ENCODE assay signal across 23 mouse cellular contexts in genomic region chr8:72147266-72147665, GRCm38 (mm10). TPM values are rescaled to one million over a fixed set of nuclear protein-coding genes. Genes with fewer than 3 reads are reported as not detected.
DNase-seq lines count a peak whose midpoint lies in the region; ATAC-seq and TF ChIP-seq lines count a peak whose summit lies in the region.
"Had no signal": no experiment of that assay in that cellular context is flagged by ENCODE, and none has a peak within 500 bp of the region (broad histone marks: within the 10 kb centered on the region; RNA-seq: fewer than 3 reads in every experiment).

No protein-coding gene starts in this region.

- TF ChIP-seq CTCF in kidney, adult 2 months (conservative IDR thresholded peaks at IDR 0.05; ENCODE audit: insufficient read depth, insufficient read length, low read depth, low read length) = no peak

- no peaks in the 10 kb centered on the region for H3K9me3 ChIP-seq in heart, embryonic 12.5 days (replicated peaks)
- H3K9me3 ChIP-seq: limb, embryonic 13.5 days; liver, embryonic 13.5 days had no signal

- H3K27ac ChIP-seq in heart, embryonic 12.5 days (ENCODE audit: poor library complexity, severe bottlenecking) = peak overlapping the region; percentile 51
- peak overlapping the region; percentile 59; the same call in 1 of the 2 replicates for H3K27ac ChIP-seq in kidney, adult 2 months (ENCODE audit: insufficient read depth, low read depth, low read length)
- H3K27ac ChIP-seq: limb, embryonic 13.5 days had no signal

- H3K4me2 ChIP-seq in heart, embryonic 12.5 days = no peak overlapping the region
- H3K4me2 ChIP-seq: limb, embryonic 13.5 days; liver, embryonic 13.5 days; lung, embryonic 14.5 days had no signal

- H3K4me3 ChIP-seq in heart, embryonic 12.5 days = no peak overlapping the region
- no peak overlapping the region for H3K4me3 ChIP-seq in kidney, adult 2 months (ENCODE audit: insufficient read depth, low read depth, low read length)
- H3K4me3 ChIP-seq: limb, embryonic 13.5 days; liver, embryonic 13.5 days had no signal

- 37% methylated on average over 2 of the region's 2 CpGs for WGBS in heart, embryonic 12.5 days
- 63% methylated on average over 2 of the region's 2 CpGs for WGBS in kidney, adult 2 months

- H3K36me3 ChIP-seq in heart, embryonic 12.5 days = peaks cover 93% of the 10 kb centered on the region
- peaks cover 3% of the 10 kb centered on the region for H3K36me3 ChIP-seq in kidney, adult 2 months (ENCODE audit: control insufficient read depth, insufficient read depth, low read length)

- H3K9ac ChIP-seq in heart, embryonic 12.5 days = no peak overlapping the region
- H3K9ac ChIP-seq: limb, embryonic 13.5 days; liver, embryonic 13.5 days; lung, embryonic 14.5 days had no signal

- H3K27me3 ChIP-seq in heart, embryonic 12.5 days (replicated peaks) = no peaks in the 10 kb centered on the region
- no peaks in the 10 kb centered on the region for H3K27me3 ChIP-seq in kidney, adult 2 months (replicated peaks; ENCODE audit: control insufficient read depth, insufficient read depth, low read length)
- H3K27me3 ChIP-seq: limb, embryonic 13.5 days; liver, embryonic 13.5 days had no signal

- no peak for DNase-seq in heart, adult 11 months
- DNase-seq in kidney, adult 2 months = peak; percentile 63
- DNase-seq in kidney, adult 11 months = no peak
- DNase-seq in 3T3-L1 (ENCODE audit: low read depth, low spot score) (peak; percentile 75), NIH3T3 (ENCODE audit: low read depth) (peak; percentile 41)
- no peak for DNase-seq in thymus, adult 18-20 months
- no peak for DNase-seq in left cerebral cortex, adult 9 months (ENCODE audit: low spot score in 2 of 2)
- DNase-seq: adrenal gland, postnatal 14 days; cerebellum, adult 11 months; cerebellum, postnatal 10 days; liver, embryonic 13.5 days; lung, embryonic 14.5 days; lung, postnatal 36 days; right cerebral cortex, postnatal 14 days; spleen, adult 18-20 months; thymus, adult 2 months had no signal

- no peak for TF ChIP-seq POLR2A in kidney, adult 2 months (IDR thresholded peaks at IDR 0.05; ENCODE audit: low read depth, low read length)

- ATAC-seq in heart, embryonic 12.5 days (ENCODE audit: insufficient number of reproducible peaks, low FRiP score) = no peak
- ATAC-seq: forebrain, embryonic 16.5 days had no signal

- H3K4me1 ChIP-seq in heart, embryonic 12.5 days (replicated peaks) = peaks cover 33% of the 10 kb centered on the region
- H3K4me1 ChIP-seq in kidney, adult 2 months (ENCODE audit: control insufficient read depth, insufficient read depth, low read length) = 0 out of 2 replicates have a peak, but pooled peaks cover 3% of the 10 kb centered on the region
- H3K4me1 ChIP-seq: limb, embryonic 13.5 days had no signal

RNA-seq across cellular contexts. Expression of gene Tpm4, which starts 12.5 kb away (rescaled TPM):
- polyA plus RNA-seq in heart, embryonic 12.5 days (2016; fragmentation: Nextera tagmentation; extraction: Ambion mirVana) = 399 and 414 TPM in 2 replicates
- polyA plus RNA-seq in kidney, adult 2 months (2012; rRNA removed) = 43.9 and 55.7 TPM in 2 replicates

RNA-seq across cellular contexts. Expression of gene Rab8a, which starts 13.7 kb away (rescaled TPM):
- 72.5 and 77.5 TPM in 2 replicates for polyA plus RNA-seq in heart, embryonic 12.5 days (2016; fragmentation: Nextera tagmentation; extraction: Ambion mirVana)
- polyA plus RNA-seq in kidney, adult 2 months (2012; rRNA removed) = 112 and 148 TPM in 2 replicates

RNA-seq across cellular contexts. Expression of gene Olfr374, which starts 40.4 kb away (rescaled TPM):
- 0.14 TPM in 1 of 2 replicates, not detected in the other for polyA plus RNA-seq in heart, embryonic 12.5 days (2016; fragmentation: Nextera tagmentation; extraction: Ambion mirVana)
- polyA plus RNA-seq in kidney, adult 2 months (2012; rRNA removed) = not detected in 2 replicates
- polyA plus RNA-seq: brain, embryonic 14.5 days; forebrain, embryonic 16.5 days; hindbrain, embryonic 11.5 days; large intestine, adult 2 months; limb, embryonic 13.5 days; liver, embryonic 13.5 days; midbrain, postnatal 0 days had no signal

RNA-seq across cellular contexts. Expression of gene Hsh2d, which starts 42.2 kb away (rescaled TPM):
- 0.09 TPM in 1 of 2 replicates, not detected in the other for polyA plus RNA-seq in heart, embryonic 12.5 days (2016; fragmentation: Nextera tagmentation; extraction: Ambion mirVana)
- polyA plus RNA-seq in kidney, adult 2 months (2012; rRNA removed) = 0.14 and 1.9 TPM in 2 replicates
- polyA plus RNA-seq: forebrain, embryonic 16.5 days; hindbrain, embryonic 11.5 days; limb, embryonic 13.5 days; midbrain, postnatal 0 days had no signal

Comparison
In these comparisons a context has a peak if more than half of its experiments do, and no peak if none do; other contexts are left out.
1. DNase-seq: peak in kidney, adult 2 months (single experiment), 3T3-L1 (single experiment) and NIH3T3 (single experiment); none in heart, adult 11 months (single experiment), kidney, adult 11 months (single experiment), thymus, adult 18-20 months (0 of 2) and left cerebral cortex, adult 9 months (0 of 2).